Mouse (Mus musculus) limb, embryonic 10.5 days (tissue): ENCODE data around the gene Hivep3. TPM values are rescaled to one million over a fixed set of nuclear protein-coding genes. Genes with fewer than 3 reads are reported as not detected.
A peak's percentile ranks its signal among the peaks of the same experiment; 100 is the strongest.

Experiments
- DNase-seq: peaks from one replicate; pipeline ENCODE4 v3.0.0-alpha.2; 2017; ENCODE audit warnings: low spot score
- H3K27ac ChIP-seq: fragments of 300-500 bp; sonication (generic); 2 replicates; pipeline ENCODE4 v1.5.1; 2016; ENCODE audit warnings: mild to moderate bottlenecking
- H3K27me3 ChIP-seq: fragments of 300-500 bp; sonication (generic); 2 replicates; pipeline ENCODE4 v1.6.1; 2016; ENCODE audit warnings: low read depth, mild to moderate bottlenecking; ENCODE audit not compliant: poor library complexity, severe bottlenecking
- H3K36me3 ChIP-seq: fragments of 300-500 bp; sonication (generic); 2 replicates; pipeline ENCODE4 v1.6.1; 2016; ENCODE audit warnings: mild to moderate bottlenecking, moderate library complexity
- H3K4me1 ChIP-seq: fragments of 300-500 bp; sonication (generic); 2 replicates; pipeline ENCODE4 v1.6.1; 2016
- H3K4me3 ChIP-seq: fragments of 300-500 bp; sonication (generic); 2 replicates; pipeline ENCODE4 v1.5.1; 2016; ENCODE audit warnings: mild to moderate bottlenecking, moderate library complexity
- H3K9me3 ChIP-seq: fragments of 300-500 bp; sonication (generic); replicated peaks from 2 replicates; pipeline ENCODE4 v1.6.1; 2016; ENCODE audit warnings: mild to moderate bottlenecking
- WGBS: fragments of 180-500 bp; shearing (Covaris S2); methylation state at CpG from one replicate; pipeline ENCODE4 v1.1.7; 2016; 5-methylcytosine and 5-hydroxymethylcytosine counted together
- polyA plus RNA-seq: library from polyadenylated mRNA; unstranded; fragments of >200 nt; fragmentation: Nextera tagmentation; extraction: Ambion mirVana; gene quantifications from 2 replicates; pipeline ENCODE4 v1.2.1, GENCODE M21; 2016

The Hivep3 gene
- polyA plus RNA-seq, 1 experiment from 2014 or later, result 0.56 TPM

DNA sequence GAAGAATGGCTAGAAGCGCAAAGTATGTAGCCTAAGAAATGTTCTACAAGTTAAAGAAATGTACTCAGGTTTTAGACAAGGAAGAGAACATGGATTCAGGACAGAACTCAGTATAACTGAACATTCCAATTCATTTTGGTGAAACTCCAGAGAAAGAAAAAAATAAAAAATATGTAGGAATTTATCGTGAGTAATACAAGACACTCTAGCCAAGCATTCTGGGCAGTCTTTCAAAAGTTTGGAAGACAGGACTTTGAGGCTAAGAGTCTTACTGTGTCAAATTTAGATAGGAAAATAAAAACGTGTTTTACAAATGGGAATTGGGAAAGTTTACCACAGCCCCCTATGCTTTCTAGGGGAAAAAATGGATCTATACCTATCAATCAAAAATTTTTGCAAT, 350.1 kb downstream of the Hivep3 start:
- Histone ChIP-seq H3K36me3 (no peaks in the 10 kb centered on the region), H3K9me3 (no peaks in the 10 kb centered on the region), H3K4me1 (0 out of 2 replicates have a peak, but pooled peaks cover 4% of the 10 kb centered on the region), H3K27me3 (no peaks in the 10 kb centered on the region), H3K27ac (no peak overlapping the region), H3K4me3 (no peak overlapping the region)
- WGBS, result 85% methylated on average over 3 of the region's 3 CpGs
- no peak for DNase-seq

GRCm38 (mm10) chr4:120089536-120089935, 356.0 kb downstream of the Hivep3 start:
- no peaks in the 10 kb centered on the region for H3K4me1 ChIP-seq
- H3K27ac ChIP-seq, result no peak overlapping the region
- 90% methylated on average over 8 of the region's 8 CpGs for WGBS
- no peak for DNase-seq
- no peaks in the 10 kb centered on the region for H3K9me3 ChIP-seq
- no peak overlapping the region for H3K4me3 ChIP-seq
- no peaks in the 10 kb centered on the region for H3K27me3 ChIP-seq
- H3K36me3 ChIP-seq, result no peaks in the 10 kb centered on the region

DNA sequence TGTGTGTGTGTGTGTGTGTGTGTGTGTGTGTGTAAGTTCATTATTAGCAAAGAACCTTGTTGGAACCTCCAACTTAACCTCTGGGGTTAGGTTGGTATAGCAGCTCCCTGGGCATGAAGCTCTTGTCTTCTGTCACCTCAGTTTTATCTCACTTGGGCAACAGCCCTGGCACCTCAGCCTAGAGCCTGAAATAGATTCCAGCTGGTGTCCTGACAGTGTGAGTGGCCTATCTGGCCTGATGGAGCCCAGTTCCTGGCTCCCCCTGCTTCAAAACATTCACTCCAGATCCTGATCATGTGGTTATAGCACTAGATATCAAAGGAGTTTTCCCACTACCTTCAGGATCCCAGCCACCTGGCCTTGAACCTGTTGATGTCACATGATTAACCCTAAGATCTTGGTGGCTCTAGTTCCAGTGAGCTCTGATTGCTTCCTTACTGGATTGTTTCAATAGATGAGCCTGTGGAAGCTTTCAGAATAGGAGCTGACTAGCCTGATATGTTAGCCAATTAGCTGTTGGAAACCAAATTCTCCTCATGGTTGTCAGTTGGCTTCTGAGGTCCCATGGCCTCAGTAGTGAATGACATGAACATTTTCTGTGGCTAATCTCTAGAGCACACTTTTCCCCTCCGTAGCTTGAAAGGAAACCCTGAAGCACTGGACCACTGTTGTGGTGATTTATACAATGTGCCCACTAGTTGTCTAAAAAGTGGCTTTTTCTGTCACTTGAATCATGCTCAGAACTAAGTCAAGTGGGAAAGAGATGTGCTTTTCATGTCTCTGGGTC, 358.6 kb downstream of the Hivep3 start:
- Histone ChIP-seq H3K27me3 (no peaks in the 10 kb centered on the region), H3K9me3 (no peaks in the 10 kb centered on the region), H3K36me3 (no peaks in the 10 kb centered on the region), H3K27ac (no peak overlapping the region), H3K4me1 (no peaks in the 10 kb centered on the region), H3K4me3 (no peak overlapping the region)
- no peak for DNase-seq
- WGBS, result 95% methylated on average over 1 of the region's 1 CpGs

GRCm38 (mm10) chr4:120096935-120097334, 363.4 kb downstream of the Hivep3 start:
- Histone ChIP-seq H3K27ac (no peak overlapping the region), H3K4me1 (no peaks in the 10 kb centered on the region), H3K36me3 (no peaks in the 10 kb centered on the region), H3K9me3 (no peaks in the 10 kb centered on the region), H3K27me3 (0 out of 2 replicates have a peak, but pooled peaks cover 5% of the 10 kb centered on the region), H3K4me3 (no peak overlapping the region)
- no peak for DNase-seq
- WGBS, result 86% methylated on average over 19 of the region's 19 CpGs

DNA sequence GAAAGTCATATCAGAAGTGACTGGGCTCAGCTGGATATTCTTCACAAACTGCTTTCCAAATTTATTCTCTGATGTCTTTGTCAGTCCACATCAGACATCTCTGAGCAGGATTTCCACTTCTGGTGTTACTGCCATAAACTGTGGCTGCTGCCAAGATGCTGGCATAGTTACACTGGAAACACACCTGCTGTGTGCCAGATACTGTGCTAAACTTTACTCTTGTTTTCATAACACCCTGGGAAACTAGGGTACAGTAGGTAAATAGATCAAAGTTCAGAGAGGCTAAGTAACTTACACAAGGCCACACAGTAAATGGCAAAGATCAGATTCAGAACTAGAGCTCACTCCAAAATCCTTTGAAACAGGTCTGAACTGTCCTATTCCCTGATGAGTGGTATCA, 367.6 kb downstream of the Hivep3 start:
- 0 out of 2 replicates have a peak, but pooled peaks cover 5% of the 10 kb centered on the region for H3K27me3 ChIP-seq
- H3K9me3 ChIP-seq, result no peaks in the 10 kb centered on the region
- H3K27ac ChIP-seq, result no peak overlapping the region
- no peaks in the 10 kb centered on the region for H3K36me3 ChIP-seq
- no peak overlapping the region for H3K4me3 ChIP-seq
- no peaks in the 10 kb centered on the region for H3K4me1 ChIP-seq
- no peak for DNase-seq

- 61% methylated on average over 5 of the region's 5 CpGs for WGBS
- Histone ChIP-seq H3K36me3 (no peaks in the 10 kb centered on the region), H3K27me3 (no peaks in the 10 kb centered on the region), H3K4me3 (no peak overlapping the region), H3K27ac (no peak overlapping the region), H3K9me3 (no peaks in the 10 kb centered on the region), H3K4me1 (no peaks in the 10 kb centered on the region)
- DNase-seq, result peak; percentile 61
Observed at GRCm38 (mm10) chr4:120104599-120104998, 371.0 kb downstream of the Hivep3 start.

GRCm38 (mm10) chr4:120106362-120106761, 372.8 kb downstream of the Hivep3 start:
- Histone ChIP-seq H3K36me3 (no peaks in the 10 kb centered on the region), H3K4me1 (no peaks in the 10 kb centered on the region), H3K27me3 (no peaks in the 10 kb centered on the region), H3K4me3 (no peak overlapping the region), H3K27ac (no peak overlapping the region), H3K9me3 (no peaks in the 10 kb centered on the region)
- no peak for DNase-seq
- 92% methylated on average over 3 of the region's 3 CpGs for WGBS

DNA sequence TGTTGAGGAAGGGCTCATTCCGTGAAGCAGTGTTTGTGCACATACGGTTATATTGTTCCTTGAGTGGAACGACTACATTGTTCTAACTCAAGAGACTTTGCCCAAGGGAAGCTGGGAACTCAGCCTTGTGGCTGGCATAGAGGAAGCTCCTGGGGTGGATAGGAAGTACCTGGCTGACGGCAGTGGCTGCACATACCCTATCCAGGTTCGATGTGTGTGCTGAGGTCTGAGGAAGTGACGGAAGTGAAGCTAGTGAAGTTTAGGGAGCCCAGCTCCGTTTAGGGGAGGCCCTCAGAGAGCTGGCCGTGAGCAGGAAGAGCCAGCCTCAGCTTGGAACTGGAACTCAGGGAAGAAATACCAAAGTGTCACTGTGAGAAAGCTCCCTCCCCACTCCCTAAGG, 374.2 kb downstream of the Hivep3 start:
- 72% methylated on average over 8 of the region's 8 CpGs for WGBS

DNA sequence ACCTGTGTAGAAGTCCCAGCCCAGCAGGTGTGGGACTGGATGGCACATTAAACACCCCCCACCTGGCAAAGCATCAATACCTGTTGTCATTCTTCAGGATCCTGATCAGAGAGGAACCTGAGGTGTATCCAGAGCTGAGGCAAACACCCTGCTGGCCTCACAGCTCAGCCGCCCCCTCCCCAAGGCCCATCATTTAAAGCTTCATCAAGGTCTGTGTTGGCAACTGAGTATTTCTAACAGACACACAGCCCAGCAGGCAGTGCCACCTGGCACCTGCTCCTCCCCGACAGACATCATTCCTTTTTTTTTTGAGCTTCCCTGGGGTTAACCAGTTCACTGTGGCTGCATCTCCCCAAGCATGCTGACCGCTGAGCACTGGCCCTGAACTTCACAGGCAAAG, 381.9 kb downstream of the Hivep3 start:
- Histone ChIP-seq H3K9me3 (no peaks in the 10 kb centered on the region), H3K4me3 (no peak overlapping the region), H3K4me1 (no peaks in the 10 kb centered on the region), H3K27ac (no peak overlapping the region), H3K27me3 (no peaks in the 10 kb centered on the region), H3K36me3 (no peaks in the 10 kb centered on the region)
- 75% methylated on average over 3 of the region's 3 CpGs for WGBS
- no peak for DNase-seq

More for the DNA sequence above, 374.2 kb downstream of the Hivep3 start:
- H3K27me3 ChIP-seq, result no peaks in the 10 kb centered on the region
- no peaks in the 10 kb centered on the region for H3K4me1 ChIP-seq
- no peaks in the 10 kb centered on the region for H3K36me3 ChIP-seq
- no peak for DNase-seq
- H3K27ac ChIP-seq, result no peak overlapping the region
- H3K4me3 ChIP-seq, result no peak overlapping the region
- H3K9me3 ChIP-seq, result no peaks in the 10 kb centered on the region

DNA sequence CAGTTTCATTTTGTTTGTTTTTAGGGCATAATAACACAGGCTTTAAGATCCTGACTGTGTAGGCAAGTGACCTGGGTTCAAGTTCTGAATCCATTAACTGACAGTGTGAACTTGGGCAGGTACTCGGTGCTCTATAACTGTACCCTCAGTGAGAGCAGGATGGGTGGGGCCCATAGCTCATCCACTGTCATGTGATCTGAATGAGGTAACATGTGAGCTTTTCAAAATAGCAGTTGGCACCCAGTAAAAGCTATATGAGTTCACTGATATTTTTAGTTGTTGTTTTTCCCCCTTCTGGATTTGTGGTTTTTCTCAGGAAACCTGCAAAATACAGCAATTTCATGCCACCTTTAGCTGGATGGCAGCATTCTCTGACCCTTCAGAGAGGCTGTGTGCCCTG, 382.7 kb downstream of the Hivep3 start:
- no peak overlapping the region for H3K27ac ChIP-seq
- H3K36me3 ChIP-seq, result no peaks in the 10 kb centered on the region
- H3K27me3 ChIP-seq, result no peaks in the 10 kb centered on the region
- H3K9me3 ChIP-seq, result no peaks in the 10 kb centered on the region
- DNase-seq, result no peak
- H3K4me3 ChIP-seq, result no peak overlapping the region
- no peaks in the 10 kb centered on the region for H3K4me1 ChIP-seq
- 73% methylated on average over 1 of the region's 1 CpGs for WGBS

DNA sequence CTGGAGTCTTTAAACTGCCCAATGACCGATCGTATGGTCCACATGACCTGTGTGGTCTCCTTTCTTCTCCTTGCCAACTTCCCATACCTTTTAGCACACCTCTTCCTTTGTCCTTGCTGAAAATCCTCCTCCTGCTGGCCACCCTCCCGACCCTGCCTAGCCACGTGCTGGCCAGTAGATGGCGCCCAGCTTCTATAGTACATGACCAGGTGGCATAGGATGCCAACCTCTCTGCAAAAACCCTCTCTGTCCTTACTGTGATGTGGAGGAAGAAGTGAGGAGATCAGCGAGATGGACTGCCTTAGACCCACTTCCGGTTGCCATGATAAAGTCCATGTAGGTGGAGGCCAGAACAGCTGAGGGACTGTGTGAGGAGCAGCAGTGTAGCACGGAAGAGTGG, 386.7 kb downstream of the Hivep3 start:
- H3K27me3 ChIP-seq, result no peaks in the 10 kb centered on the region
- 35% methylated on average over 8 of the region's 8 CpGs for WGBS
- H3K9me3 ChIP-seq, result no peaks in the 10 kb centered on the region
- no peaks in the 10 kb centered on the region for H3K4me1 ChIP-seq
- peak; percentile 59 for DNase-seq
- H3K4me3 ChIP-seq, result no peak overlapping the region
- no peaks in the 10 kb centered on the region for H3K36me3 ChIP-seq
- no peak overlapping the region for H3K27ac ChIP-seq

- no peaks in the 10 kb centered on the region for H3K27me3 ChIP-seq
- H3K36me3 ChIP-seq, result no peaks in the 10 kb centered on the region
- H3K4me1 ChIP-seq, result no peaks in the 10 kb centered on the region
- 88% methylated on average over 6 of the region's 6 CpGs for WGBS
- no peaks in the 10 kb centered on the region for H3K9me3 ChIP-seq
- H3K27ac ChIP-seq, result no peak overlapping the region
- DNase-seq, result no peak
- no peak overlapping the region for H3K4me3 ChIP-seq
Observed at GRCm38 (mm10) chr4:120124656-120125055, 391.1 kb downstream of the Hivep3 start.

DNA sequence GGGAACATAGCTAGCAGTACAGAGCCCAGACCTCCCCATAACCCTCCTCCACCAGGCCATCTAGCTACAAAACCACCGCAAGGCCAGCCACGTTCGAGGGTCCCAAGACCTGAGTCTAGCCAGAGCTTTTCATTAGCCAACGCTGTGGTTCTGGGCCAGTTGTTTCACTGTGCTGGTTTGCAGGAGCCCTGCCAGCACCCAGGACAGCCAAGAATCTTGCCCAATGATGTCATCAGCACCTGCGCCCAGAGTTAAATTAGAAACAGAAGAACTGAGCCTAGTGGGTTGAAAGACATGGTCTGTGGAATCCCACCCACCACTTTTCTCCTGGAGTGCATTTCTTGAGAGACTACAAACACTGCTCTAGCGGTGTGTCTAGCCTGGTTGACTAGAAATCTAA, 392.5 kb downstream of the Hivep3 start:
- peaks cover 6% of the 10 kb centered on the region for H3K4me1 ChIP-seq
- DNase-seq, result no peak
- 90% methylated on average over 6 of the region's 6 CpGs for WGBS
- no peaks in the 10 kb centered on the region for H3K36me3 ChIP-seq
- no peaks in the 10 kb centered on the region for H3K27me3 ChIP-seq
- no peak overlapping the region for H3K4me3 ChIP-seq
- no peaks in the 10 kb centered on the region for H3K9me3 ChIP-seq
- no peak overlapping the region for H3K27ac ChIP-seq

DNA sequence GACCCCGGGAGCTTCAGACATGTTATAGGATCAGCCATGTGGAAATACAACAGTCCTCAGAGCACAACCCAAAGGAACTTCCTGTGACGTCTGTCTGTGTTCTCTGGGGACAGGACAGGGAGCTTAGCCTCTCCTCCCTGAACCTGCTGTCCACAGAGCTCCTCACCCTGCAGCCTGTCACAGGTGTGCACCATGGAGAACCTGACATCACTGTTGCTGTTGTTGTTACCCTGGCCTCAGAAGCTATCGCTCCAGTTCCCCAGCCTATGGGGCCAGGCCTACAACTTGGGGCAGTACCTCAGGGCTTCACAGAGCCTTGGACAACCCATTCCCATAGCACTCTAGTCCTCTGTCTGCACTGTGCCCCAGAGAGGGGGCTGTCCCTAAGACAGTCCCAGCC, 393.7 kb downstream of the Hivep3 start:
- Histone ChIP-seq H3K27ac (no peak overlapping the region; the same call in 1 of the 2 replicates), H3K4me3 (no peak overlapping the region), H3K9me3 (no peaks in the 10 kb centered on the region), H3K36me3 (no peaks in the 10 kb centered on the region), H3K4me1 (peaks cover 18% of the 10 kb centered on the region), H3K27me3 (no peaks in the 10 kb centered on the region)
- WGBS, result 90% methylated on average over 3 of the region's 3 CpGs
- no peak for DNase-seq
